Mouse (Mus musculus) gastrocnemius, postnatal 4 days (tissue): ENCODE results near the gene Sema6b. TPM values are rescaled to one million over a fixed set of nuclear protein-coding genes. Genes with fewer than 3 reads are reported as not detected.

Experiments used
- DNase-seq, 2 experiments: peaks; one replicate each; pipeline ENCODE4 v3.0.0; 2021 to 2022; ENCODE audit warnings: low spot score in 2 of 2, mixed read lengths in 2 of 2
- total RNA-seq, 2 experiments: library from RNA; stranded (reverse); gene quantifications; 2 replicates each; pipeline ENCODE4 v1.2.3; 2021

Gene Sema6b
- total RNA-seq, 2 experiments from 2014 or later = 21.0 to 21.8 TPM

GRCm38 (mm10) chr17:56147420-56147819 lies 7.3 kb upstream of the Sema6b start:
- DNase-seq = no peak

- no peak for DNase-seq
These were observed 6.0 kb upstream of the Sema6b start for GRCm38 (mm10) chr17:56146131-56146530.

GRCm38 (mm10) chr17:56144546-56144945 lies 4.4 kb upstream of the Sema6b start:
- no peak for DNase-seq

GRCm38 (mm10) chr17:56141702-56142605 lies 1.8 kb upstream of the Sema6b start:
- no peak for DNase-seq

DNA sequence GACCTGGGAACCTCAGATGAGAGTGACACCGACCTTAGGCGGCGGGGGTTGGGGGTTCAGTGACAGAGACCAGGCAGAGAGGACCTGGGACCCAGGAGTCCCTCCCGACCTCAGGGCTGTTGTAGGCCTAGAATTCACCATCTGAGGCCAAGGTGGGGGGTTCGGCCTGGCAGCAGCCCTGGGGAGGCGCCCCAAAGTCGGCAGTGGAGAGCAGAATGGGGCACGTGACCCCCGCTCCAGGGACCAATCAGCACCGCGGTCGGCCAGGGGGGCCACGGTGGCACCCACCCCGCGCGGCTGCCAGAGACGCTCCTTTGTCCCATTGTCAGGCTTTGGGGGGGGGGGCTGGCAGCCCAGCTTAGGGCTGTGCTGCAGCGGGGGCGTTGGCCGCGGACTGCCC lies 788 bp downstream of the Sema6b start:
- DNase-seq = no peak

DNA sequence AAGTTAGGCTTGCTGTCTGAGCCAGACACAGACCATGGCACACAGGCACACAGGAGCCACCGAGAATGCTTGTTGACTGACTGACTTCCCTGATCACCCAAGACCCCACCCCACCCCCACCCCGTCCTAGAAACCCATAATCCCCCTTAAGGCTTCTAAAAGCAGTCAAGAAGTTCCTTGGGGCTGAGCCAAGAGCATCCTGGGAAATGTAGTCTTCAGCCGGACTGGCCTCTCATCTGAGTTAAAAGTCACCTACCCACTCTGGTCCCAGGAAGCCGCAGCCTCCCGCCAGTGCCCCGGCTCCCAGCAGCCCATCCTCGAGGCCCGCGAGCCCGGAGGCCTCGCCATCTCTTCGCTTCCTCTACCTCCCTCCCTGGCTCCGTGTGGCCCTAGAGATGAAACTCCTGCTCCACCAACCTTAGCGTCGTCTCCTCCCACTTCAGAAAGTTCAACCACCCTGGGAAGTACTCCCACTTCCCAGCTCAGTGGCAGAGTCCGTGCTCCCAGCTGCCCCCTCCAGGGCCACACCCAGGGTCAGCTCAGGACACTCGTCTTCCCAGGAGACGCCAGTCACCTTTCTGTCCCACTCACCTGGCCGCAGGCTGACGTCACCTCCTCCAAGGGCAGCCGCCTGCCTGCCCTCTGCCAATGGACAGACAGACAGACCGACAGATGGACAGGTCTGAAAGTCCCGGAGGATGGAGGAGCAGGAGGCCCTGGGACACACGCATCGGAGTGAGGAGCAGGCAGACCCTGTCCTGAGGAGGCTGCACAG lies 2.1 kb downstream of the Sema6b start:
- DNase-seq = no peak

- DNase-seq = no peak
These were observed 3.6 kb downstream of the Sema6b start for GRCm38 (mm10) chr17:56136558-56136957.

- peak in 1 of 2 experiments; percentile 68 for DNase-seq
These were observed 5.6 kb downstream of the Sema6b start for GRCm38 (mm10) chr17:56134463-56134971.

DNA sequence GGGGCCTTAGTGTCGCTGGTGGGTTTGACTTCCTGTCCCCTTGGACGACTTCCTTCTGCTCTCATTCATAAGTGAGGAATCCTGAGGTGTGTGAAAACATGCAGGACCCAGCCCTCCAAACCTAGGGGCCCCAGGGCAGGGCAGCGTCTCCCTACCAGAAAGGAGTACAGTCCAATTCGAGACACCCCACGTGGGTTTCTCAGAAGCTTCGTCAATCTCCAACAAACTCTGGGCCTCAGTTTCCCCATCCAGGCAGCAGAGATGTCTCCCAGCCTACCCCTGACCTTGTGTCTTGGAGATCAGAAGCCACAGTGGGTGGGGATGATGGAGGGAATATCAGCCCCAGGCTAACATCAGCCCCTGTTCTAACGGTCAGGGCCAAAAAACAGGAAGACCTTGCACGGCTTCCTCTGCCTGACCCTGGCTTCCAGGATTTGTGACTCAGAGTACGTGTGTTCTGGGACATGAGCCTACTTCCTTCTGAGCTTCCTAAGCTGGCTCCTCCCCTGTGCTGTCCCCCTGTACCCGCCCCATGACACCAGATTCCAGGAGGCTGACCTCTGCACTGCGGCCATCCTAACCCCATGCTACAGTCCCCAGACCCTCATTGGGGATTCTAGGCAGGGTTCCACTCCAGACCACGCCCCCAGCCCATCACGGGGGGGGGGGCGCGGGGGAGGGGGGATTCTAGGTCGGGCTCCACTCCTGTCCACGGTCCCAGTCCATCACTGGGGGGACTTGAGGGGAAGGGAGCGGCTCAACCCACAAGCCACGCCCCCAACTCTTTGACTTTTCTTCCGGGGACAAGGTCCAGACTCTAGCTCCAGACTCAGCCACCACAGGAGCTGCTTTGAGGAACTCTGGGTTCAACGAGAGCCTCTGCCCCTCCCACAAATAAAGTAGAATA lies 6.4 kb downstream of the Sema6b start:
- DNase-seq = no peak

- DNase-seq = peak in 1 of 2 experiments; percentile 64
These were observed 7.5 kb downstream of the Sema6b start for GRCm38 (mm10) chr17:56132661-56133060.

DNA sequence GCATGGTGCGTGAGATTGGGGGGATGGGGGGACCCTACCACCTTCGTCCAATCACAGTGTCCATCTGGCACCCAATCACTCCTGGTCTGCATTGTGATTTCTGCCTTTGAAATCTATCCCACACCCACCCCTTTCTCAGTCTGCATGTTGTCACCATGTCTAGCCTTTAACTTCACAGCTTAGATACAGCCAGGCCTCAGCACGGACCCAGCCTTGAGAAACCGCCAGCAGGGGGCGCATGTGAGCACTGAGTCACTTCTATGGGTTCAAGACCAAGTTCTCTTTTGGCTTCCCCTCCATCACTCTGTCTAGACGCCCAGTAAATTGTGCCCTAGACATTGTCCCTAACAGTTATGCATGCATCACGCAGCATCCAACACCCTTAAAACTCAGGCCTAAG lies 8.3 kb downstream of the Sema6b start:
- DNase-seq = peak in 1 of 2 experiments; percentile 66

DNA sequence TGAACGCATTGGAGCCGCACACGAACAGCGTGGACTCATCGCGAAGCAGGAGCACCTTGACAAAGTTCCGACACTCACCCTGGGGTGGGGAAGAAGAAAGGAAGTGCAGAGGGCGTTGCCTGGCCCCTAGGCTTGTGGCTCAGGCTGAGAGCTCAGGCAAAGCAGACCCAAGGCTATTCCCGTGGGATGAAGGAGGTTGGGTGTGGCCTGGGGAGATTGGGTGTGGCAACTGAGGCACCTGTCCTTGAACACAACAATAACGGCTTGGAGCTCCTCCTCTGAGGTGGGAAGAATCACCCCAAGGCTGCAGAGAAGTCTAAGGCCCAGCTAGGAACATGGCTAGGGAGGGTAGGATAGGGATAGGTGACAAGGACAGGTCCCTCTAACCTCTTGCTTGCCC lies 9.0 kb downstream of the Sema6b start:
- DNase-seq = no peak

DNA sequence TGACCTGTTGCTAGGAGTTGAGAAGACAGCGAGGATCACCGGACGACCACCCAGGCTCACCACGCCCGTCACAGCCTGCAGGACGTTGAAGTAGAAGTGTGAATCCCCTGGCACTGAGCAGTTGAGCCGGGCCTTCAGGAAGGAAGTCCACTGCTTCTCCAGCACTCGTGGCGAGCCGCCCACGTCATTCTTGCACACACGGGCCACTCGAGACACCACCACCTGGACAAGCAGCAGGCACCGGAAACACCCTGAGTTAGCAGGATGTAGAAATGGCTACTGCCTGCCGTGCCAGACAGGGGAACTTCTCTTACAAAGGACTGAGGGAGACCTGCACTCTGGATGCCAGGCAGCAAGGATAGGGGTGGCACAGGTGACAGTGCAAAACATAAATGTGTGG lies 11.9 kb downstream of the Sema6b start:
- DNase-seq = no peak

DNA sequence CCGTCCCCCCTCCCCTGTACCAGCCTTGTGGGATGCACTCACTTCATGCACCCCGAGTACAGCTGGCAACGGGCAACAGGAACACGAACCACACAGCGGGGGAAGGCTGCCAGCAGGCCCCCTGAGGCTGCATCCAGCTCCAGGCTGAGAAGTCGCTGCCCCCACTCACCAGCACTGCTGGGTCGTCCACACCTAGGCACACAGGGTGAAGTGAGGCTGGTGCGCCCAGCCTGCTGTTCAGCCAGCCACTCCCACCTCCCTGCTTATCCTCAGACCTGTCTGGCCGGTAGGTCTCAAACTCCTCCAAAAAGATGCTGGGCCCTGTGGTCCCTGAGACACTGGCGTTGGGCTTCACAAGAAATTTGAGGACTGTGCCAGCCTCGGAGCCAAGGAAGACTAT lies 14.0 kb downstream of the Sema6b start:
- no peak for DNase-seq

GRCm38 (mm10) chr17:56125276-56125630 lies 14.9 kb downstream of the Sema6b start:
- DNase-seq = no peak

GRCm38 (mm10) chr17:56124377-56125275 lies 15.5 kb downstream of the Sema6b start:
- no peak for DNase-seq

GRCm38 (mm10) chr17:56123681-56124340 lies 16.3 kb downstream of the Sema6b start:
- DNase-seq = no peak

DNA sequence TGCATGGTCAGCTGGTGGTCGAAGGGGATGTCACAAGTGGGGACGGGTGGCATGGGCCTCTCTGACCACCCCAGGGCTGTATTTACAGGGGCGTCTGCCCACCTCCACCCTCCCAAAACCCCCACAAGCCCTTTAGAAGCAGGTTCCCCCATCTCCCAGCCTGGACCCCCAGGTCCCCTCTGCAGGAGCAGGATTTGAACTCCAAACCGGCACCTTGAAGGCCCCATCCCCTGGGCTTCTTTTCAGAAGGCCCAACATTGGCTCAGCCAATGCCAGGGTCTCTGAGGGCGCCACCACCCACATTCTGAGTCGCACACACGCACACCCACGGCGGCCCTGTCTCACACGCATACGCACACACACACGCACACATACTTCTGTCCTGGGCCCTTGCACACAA lies 17.0 kb downstream of the Sema6b start:
- no peak for DNase-seq

DNA sequence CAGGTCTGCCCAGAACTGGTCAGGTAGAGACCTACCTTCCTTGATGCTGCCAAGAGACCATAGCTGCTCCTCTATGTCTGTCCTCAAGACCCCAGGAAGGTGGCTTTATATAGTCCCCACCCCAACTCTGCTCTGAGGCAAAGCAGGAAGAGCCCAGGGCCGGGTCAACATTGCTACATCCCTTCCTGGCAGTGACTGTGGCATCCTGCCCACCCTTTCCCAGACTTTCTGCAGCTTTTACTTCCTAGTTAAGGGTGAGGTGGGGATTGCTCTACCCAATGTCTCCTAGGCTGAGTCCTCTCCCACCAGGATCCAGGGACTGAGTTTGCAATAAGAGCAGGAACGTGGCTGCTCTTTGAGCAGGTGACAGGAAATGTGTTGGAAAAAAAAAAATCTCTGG lies 18.3 kb downstream of the Sema6b start, which contains the start of gene Lrg1:
Gene Lrg1 (minus strand): TSS at position 176 of the 400 bp plus-strand sequence.
- no peak for DNase-seq
